Mouse (Mus musculus): ENCODE results near the gene Tsc22d4.

DNA sequence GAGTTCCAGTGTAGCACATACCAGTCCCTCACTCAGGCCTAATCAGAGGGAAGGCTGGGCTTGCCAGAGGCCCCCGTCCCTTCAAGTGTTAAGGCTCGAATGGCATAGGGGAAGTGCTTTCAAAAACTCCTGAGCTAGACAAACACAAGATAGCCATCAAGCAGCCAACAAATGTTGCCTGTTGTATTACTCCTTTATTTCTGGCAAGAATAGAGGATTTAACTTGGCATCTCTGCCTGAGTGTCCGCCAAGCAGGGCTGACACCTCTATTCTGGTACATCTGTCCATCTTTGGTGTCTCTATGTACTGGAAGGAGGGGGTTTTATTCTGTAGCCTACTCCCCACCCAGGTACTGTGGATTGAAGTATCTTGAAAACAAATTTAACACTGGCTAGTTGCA lies 10.6 kb downstream of the Tsc22d4 start:
- TF ChIP-seq POLR2A (IDR thresholded peaks at IDR 0.05; ENCODE audit: insufficient read length, low read depth): no peak
- TF ChIP-seq E2F4 (IDR thresholded peaks at IDR 0.05; ENCODE audit: insufficient read depth): no peak
- TF ChIP-seq USF1 (IDR thresholded peaks at IDR 0.05; ENCODE audit: low read depth): no peak
- no peak for TF ChIP-seq TCF12 (IDR thresholded peaks at IDR 0.05; ENCODE audit: insufficient read depth, poor library complexity, severe bottlenecking)
- TF ChIP-seq MYOD1 (IDR thresholded peaks at IDR 0.05; ENCODE audit: control insufficient read depth in 1 of 3, insufficient read length in 2 of 3, low read depth in 2 of 3): no peak
- no peak for TF ChIP-seq POLR2AphosphoS2 (IDR thresholded peaks at IDR 0.05; ENCODE audit: insufficient read length, low read depth)
- TF ChIP-seq MYOG (IDR thresholded peaks at IDR 0.05; ENCODE audit: control insufficient read depth in 1 of 3, insufficient read depth in 1 of 3, insufficient read length in 2 of 3, low read depth in 2 of 3): no peak

Data from myocyte (in vitro differentiated cells).